Mouse (Mus musculus) kidney, embryonic 15.5 days (tissue): ENCODE measurements around the gene Gm17509. TPM values are rescaled to one million over a fixed set of nuclear protein-coding genes. Genes with fewer than 3 reads are reported as not detected.
"Not testable (repeated sequence)": the region's sequence is repeated elsewhere in the genome, so short reads cannot be mapped to it uniquely, and the experiment has no call there.

ENCODE experiments used
- ATAC-seq: fragments of 200-750 bp; cut with Nextera tagmentation; replicated peaks from 2 replicates; pipeline ENCODE4 v1.8.0; 2017; ENCODE audit warnings: moderate TSS enrichment; ENCODE audit not compliant: low FRiP score
- H3K27ac ChIP-seq: fragments of 300-500 bp; sonication (generic); 2 replicates; pipeline ENCODE4 v1.5.1; 2015; ENCODE audit warnings: mild to moderate bottlenecking, inconsistent platforms
- H3K27me3 ChIP-seq: fragments of 300-500 bp; sonication (generic); 2 replicates; pipeline ENCODE4 v1.6.1; 2015; ENCODE audit warnings: inconsistent platforms
- H3K36me3 ChIP-seq: fragments of 300-500 bp; sonication (generic); 2 replicates; pipeline ENCODE4 v1.6.1; 2015; ENCODE audit warnings: inconsistent platforms
- H3K4me1 ChIP-seq: fragments of 300-500 bp; sonication (generic); 2 replicates; pipeline ENCODE4 v1.6.1; 2015; ENCODE audit warnings: inconsistent platforms
- H3K4me2 ChIP-seq: fragments of 300-500 bp; sonication (generic); 2 replicates; pipeline ENCODE4 v1.6.1; 2015; ENCODE audit warnings: moderate library complexity, mild to moderate bottlenecking, inconsistent platforms
- H3K4me3 ChIP-seq: fragments of 300-500 bp; sonication (generic); replicated peaks from 2 replicates; pipeline ENCODE4 v1.5.1; 2015; ENCODE audit warnings: mild to moderate bottlenecking, inconsistent platforms
- H3K9ac ChIP-seq: fragments of 300-500 bp; sonication (generic); 2 replicates; pipeline ENCODE4 v1.6.1; 2015; ENCODE audit warnings: mild to moderate bottlenecking, inconsistent platforms
- H3K9me3 ChIP-seq: fragments of 300-500 bp; sonication (generic); replicated peaks from 2 replicates; pipeline ENCODE4 v1.6.1; 2016; ENCODE audit warnings: inconsistent platforms
- WGBS: fragments of 180-500 bp; shearing (Covaris S2); methylation state at CpG from one replicate; pipeline ENCODE4 v1.1.7; 2015; ENCODE audit warnings: mixed read lengths; 5-methylcytosine and 5-hydroxymethylcytosine counted together
- polyA plus RNA-seq: library from polyadenylated mRNA; unstranded; fragments of >200 nt; fragmentation: Nextera tagmentation; extraction: Ambion mirVana; gene quantifications from 2 replicates; pipeline ENCODE4 v1.2.1, GENCODE M21; 2015

The Gm17509 gene
- polyA plus RNA-seq, 1 experiment from 2014 or later, result 0.39 TPM

DNA sequence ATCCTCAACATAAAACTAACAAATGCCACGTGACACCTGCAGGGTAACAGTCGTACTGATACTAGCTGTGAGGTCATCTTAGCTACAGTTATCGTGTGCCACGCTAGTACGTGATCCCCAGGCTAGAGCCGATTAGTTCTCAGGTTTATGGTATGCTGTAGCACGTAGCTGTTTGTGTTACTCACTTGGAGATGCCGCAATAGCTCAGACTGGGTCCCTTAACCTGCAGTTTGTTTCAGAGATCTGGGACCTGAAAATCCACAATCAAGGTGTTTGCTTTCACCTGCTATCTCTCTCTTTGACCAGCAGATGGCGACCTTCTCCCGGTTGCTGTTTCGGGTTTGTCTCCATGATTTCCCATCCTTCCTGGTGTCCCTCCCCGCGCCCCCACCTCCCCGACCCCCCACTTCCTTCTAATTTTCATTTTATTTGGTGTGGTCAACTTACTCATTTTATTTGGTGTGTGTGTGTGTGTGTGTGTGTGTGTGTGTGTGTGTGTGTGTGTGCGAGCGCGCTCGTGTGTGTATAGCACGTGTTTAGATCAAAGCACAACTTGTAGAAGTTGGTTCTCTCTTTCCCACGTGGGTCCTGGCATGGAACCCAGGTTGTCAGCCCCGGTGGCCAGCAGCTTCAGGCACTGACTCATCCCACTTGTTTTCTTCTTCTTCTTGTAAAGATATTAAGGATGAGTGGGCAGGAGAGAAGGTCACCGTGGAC lies 18.0 kb downstream of the Gm17509 start:
- 49% methylated on average over 22 of the region's 22 CpGs for WGBS
- Histone ChIP-seq H3K4me2 (no peak overlapping the region), H3K27ac (no peak overlapping the region), H3K4me1 (no peaks in the 10 kb centered on the region), H3K9ac (no peak overlapping the region), H3K36me3 (no peaks in the 10 kb centered on the region), H3K9me3 (no peaks in the 10 kb centered on the region), H3K27me3 (no peaks in the 10 kb centered on the region), H3K4me3 (no peak overlapping the region)
- ATAC-seq, result 0 out of 2 replicates have a peak, but pooled peaks have one; percentile 31

- no peaks in the 10 kb centered on the region for H3K4me1 ChIP-seq
- H3K9ac ChIP-seq, result no peak overlapping the region
- H3K4me2 ChIP-seq, result no peak overlapping the region
- H3K27me3 ChIP-seq, result no peaks in the 10 kb centered on the region
- H3K4me3 ChIP-seq, result no peak overlapping the region
- H3K27ac ChIP-seq, result no peak overlapping the region
- ATAC-seq, result no peak
- WGBS, result 84% methylated on average over 7 of the region's 7 CpGs
- no peaks in the 10 kb centered on the region for H3K9me3 ChIP-seq
- H3K36me3 ChIP-seq, result no peaks in the 10 kb centered on the region
Measured at GRCm38 (mm10) chr13:117198402-117199083, 22.3 kb downstream of the Gm17509 start.

DNA sequence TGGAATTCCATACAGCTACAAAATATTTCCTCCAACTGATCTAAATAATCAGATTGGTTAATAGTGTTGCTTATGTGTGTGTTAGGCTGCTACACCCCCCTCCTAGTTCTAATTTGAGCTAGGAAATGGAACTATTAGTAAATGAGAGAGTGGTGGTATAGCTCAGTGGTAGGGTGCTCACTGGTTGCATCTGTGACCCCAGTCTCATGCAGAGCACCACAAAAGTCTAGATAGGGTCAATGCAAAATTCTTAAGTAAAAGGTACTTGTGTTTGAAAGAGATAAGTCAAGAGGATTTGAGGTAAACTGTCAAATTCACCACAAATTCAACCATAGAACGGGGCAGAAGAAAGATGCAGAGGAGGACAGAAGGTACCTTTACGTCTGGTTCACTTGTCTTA lies 23.2 kb downstream of the Gm17509 start:
- ATAC-seq, result no peak
- no peak overlapping the region for H3K9ac ChIP-seq
- no peak overlapping the region for H3K4me3 ChIP-seq
- no peak overlapping the region for H3K27ac ChIP-seq
- no peak overlapping the region for H3K4me2 ChIP-seq
- no peaks in the 10 kb centered on the region for H3K9me3 ChIP-seq
- 98% methylated on average over 2 of the region's 2 CpGs for WGBS
- no peaks in the 10 kb centered on the region for H3K36me3 ChIP-seq
- H3K4me1 ChIP-seq, result 0 out of 2 replicates have a peak, but pooled peaks cover 2% of the 10 kb centered on the region
- H3K27me3 ChIP-seq, result no peaks in the 10 kb centered on the region

DNA sequence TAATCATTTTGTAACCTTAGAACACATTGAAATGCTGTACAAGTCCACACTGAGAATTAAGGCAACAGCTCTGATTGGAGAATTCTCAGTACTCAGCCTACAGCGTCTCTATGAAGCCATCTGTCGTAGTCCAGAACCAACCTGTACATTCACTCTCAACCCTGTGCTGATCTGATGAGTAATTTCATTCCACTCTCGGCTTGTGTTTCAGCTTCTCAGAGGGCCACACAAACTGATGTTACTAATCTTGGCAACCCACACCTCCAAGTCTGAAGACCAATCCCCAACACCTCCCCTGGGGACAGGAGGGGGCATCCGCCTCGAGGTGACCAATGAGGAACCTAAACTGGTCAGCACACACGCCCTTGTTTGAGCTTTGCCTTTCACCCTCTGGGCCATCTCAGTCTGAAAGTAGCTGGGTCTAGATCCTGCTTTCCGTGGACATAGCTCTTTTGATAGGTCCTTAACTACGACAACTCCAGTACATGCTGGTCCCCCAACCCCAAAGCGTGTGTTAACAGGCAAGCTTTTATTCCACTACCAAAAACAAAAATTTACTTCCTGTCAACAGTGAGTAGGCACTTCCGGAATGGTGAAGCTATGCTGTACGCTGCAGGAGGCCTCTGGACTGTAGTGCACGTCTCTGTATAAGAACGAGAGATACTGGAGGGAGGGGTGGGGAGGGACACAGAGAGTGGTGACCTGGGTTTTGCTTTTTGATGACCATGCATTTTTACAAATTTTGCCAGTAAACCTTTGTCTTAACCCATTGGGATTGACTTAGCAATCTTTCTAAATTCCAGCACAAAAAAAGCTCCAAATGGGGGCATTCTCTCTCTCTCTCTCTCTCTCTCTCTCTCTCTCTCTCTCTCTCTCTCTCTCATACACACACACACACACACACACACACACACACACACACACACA lies 25.0 kb downstream of the Gm17509 start:
- H3K4me1 ChIP-seq, result 0 out of 2 replicates have a peak, but pooled peaks cover 2% of the 10 kb centered on the region
- ATAC-seq, result no peak
- no peak overlapping the region for H3K9ac ChIP-seq
- H3K27ac ChIP-seq, result no peak overlapping the region
- no peaks in the 10 kb centered on the region for H3K9me3 ChIP-seq
- H3K36me3 ChIP-seq, result no peaks in the 10 kb centered on the region
- H3K4me2 ChIP-seq, result no peak overlapping the region
- WGBS, result 87% methylated on average over 13 of the region's 13 CpGs
- no peak overlapping the region for H3K4me3 ChIP-seq
- no peaks in the 10 kb centered on the region for H3K27me3 ChIP-seq

- 56% methylated on average over 7 of the region's 7 CpGs for WGBS
- H3K9me3 ChIP-seq, result no peaks in the 10 kb centered on the region
- H3K4me2 ChIP-seq, result no peak overlapping the region
- H3K9ac ChIP-seq, result no peak overlapping the region
- H3K4me1 ChIP-seq, result 0 out of 2 replicates have a peak, but pooled peaks cover 2% of the 10 kb centered on the region
- H3K4me3 ChIP-seq, result no peak overlapping the region
- H3K36me3 ChIP-seq, result no peaks in the 10 kb centered on the region
- ATAC-seq, result peak; percentile 74
- H3K27ac ChIP-seq, result no peak overlapping the region
- H3K27me3 ChIP-seq, result no peaks in the 10 kb centered on the region
Measured at GRCm38 (mm10) chr13:117193422-117193983, 27.4 kb downstream of the Gm17509 start.

DNA sequence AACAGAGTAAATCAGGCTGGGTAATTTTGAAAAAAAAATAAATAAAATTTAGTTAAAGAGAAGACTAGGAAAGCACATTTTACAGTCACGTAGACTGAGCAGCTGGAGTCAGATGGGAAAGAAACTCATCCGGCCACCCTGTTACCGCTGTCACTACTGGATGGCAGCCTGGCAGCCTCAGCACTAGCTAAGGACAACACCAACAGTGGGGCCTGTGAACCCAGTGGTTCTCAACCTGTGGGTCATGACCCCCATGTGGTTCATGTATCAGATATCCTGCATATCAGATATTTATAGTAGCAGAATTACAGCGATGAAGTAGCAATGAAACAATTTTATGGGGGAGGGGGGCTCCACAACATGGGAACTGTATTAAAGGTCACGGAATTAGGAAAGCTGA lies 28.7 kb downstream of the Gm17509 start:
- Histone ChIP-seq H3K9me3 (no peaks in the 10 kb centered on the region), H3K4me1 (0 out of 2 replicates have a peak, but pooled peaks cover 2% of the 10 kb centered on the region), H3K36me3 (no peaks in the 10 kb centered on the region), H3K27ac (no peak overlapping the region), H3K27me3 (no peaks in the 10 kb centered on the region), H3K9ac (no peak overlapping the region), H3K4me2 (no peak overlapping the region), H3K4me3 (no peak overlapping the region)
- ATAC-seq, result no peak
- 82% methylated on average over 5 of the region's 5 CpGs for WGBS

GRCm38 (mm10) chr13:117185329-117185728 lies 35.5 kb downstream of the Gm17509 start:
- WGBS, result 88% methylated on average over 6 of the region's 6 CpGs
- Histone ChIP-seq H3K4me2 (no peak overlapping the region), H3K4me1 (no peaks in the 10 kb centered on the region)

GRCm38 (mm10) chr13:117183288-117183687 lies 37.6 kb downstream of the Gm17509 start:
- Histone ChIP-seq H3K27me3 (no peaks in the 10 kb centered on the region), H3K4me2 (no peak overlapping the region), H3K4me3 (no peak overlapping the region), H3K36me3 (no peaks in the 10 kb centered on the region), H3K9ac (no peak overlapping the region), H3K27ac (no peak overlapping the region), H3K4me1 (no peaks in the 10 kb centered on the region), H3K9me3 (no peaks in the 10 kb centered on the region)
- 77% methylated on average over 6 of the region's 6 CpGs for WGBS
- ATAC-seq, result no peak

More at GRCm38 (mm10) chr13:117185329-117185728, 35.5 kb downstream of the Gm17509 start:
- Histone ChIP-seq H3K36me3 (no peaks in the 10 kb centered on the region), H3K4me3 (no peak overlapping the region), H3K9me3 (no peaks in the 10 kb centered on the region), H3K27me3 (no peaks in the 10 kb centered on the region), H3K27ac (no peak overlapping the region), H3K9ac (no peak overlapping the region)
- ATAC-seq, result no peak

DNA sequence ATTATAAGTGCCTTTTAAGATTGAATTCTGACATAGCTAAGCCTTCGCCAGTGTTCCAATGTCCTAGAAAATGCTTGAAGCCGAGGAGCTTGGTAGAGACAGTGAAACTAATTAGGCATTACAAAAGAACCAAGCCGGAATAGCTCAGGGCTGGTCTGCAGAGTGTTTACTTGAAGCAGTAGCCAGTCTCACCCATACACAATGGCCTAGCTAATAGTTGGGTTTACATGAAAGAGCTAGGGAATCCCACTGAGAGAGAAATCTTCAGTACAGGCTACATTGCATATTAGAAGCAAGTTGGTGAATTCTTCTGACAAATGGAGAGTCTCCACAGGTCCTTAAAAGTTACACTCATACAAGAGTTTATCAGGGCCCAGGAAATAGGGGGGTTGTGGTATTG lies 40.0 kb downstream of the Gm17509 start:
- not testable (repeated sequence) for H3K4me1 ChIP-seq, H3K9me3 ChIP-seq, ATAC-seq, H3K4me3 ChIP-seq, H3K9ac ChIP-seq, H3K27me3 ChIP-seq, H3K27ac ChIP-seq, H3K4me2 ChIP-seq, H3K36me3 ChIP-seq
- 77% methylated on average over 3 of the region's 3 CpGs for WGBS
